Mouse (Mus musculus) myocyte (in vitro differentiated cells): ENCODE data around the gene Xlr3a. TPM values are rescaled to one million over a fixed set of nuclear protein-coding genes. Genes with fewer than 3 reads are reported as not detected.
"Not testable (repeated sequence)": the region's sequence is repeated elsewhere in the genome, so short reads cannot be mapped to it uniquely, and the experiment has no call there.

Experiments
- H3K27me3 ChIP-seq: one replicate; pipeline ENCODE4 v1.6.1; 2011; ENCODE audit not compliant: control insufficient read depth, insufficient read depth, insufficient read length
- H3K36me3 ChIP-seq: one replicate; pipeline ENCODE4 v1.6.1; 2011; ENCODE audit not compliant: control insufficient read depth, insufficient read depth
- H3K4me2 ChIP-seq: one replicate; pipeline ENCODE4 v1.6.1; 2011; ENCODE audit warnings: low read depth, control low read depth
- H3K4me3 ChIP-seq: one replicate; pipeline ENCODE4 v1.5.1; 2011; ENCODE audit warnings: mild to moderate bottlenecking, control low read depth, moderate library complexity
- H3K79me2 ChIP-seq: one replicate; pipeline ENCODE4 v1.6.1; 2011; ENCODE audit not compliant: control insufficient read depth, insufficient read depth
- H3ac ChIP-seq: one replicate; pipeline ENCODE4 v1.6.1; 2011; ENCODE audit not compliant: control insufficient read depth, insufficient read length
- MYOG ChIP-seq, 3 experiments: IDR thresholded peaks; one replicate each; pipeline ENCODE4 v1.6.1; 2011; ENCODE audit warnings: control low read depth in 2 of 3, low read depth in 2 of 3, mild to moderate bottlenecking in 2 of 3; ENCODE audit not compliant: insufficient read length in 2 of 3, control insufficient read depth in 1 of 3, insufficient read depth in 1 of 3
- REST ChIP-seq: IDR thresholded peaks from one replicate; pipeline ENCODE4 v1.6.1; 2011; ENCODE audit warnings: mild to moderate bottlenecking, control low read depth, moderate library complexity; ENCODE audit not compliant: insufficient read depth, insufficient read length
- polyA plus RNA-seq: library from polyadenylated mRNA; unstranded; fragments of >200 nt; fragmentation: generic; extraction: Trizol; gene quantifications from one replicate; pipeline ENCODE4 v1.2.1, GENCODE M21; 2012; ENCODE audit warnings: missing spikeins

Gene Xlr3a
- 1.9 TPM for polyA plus RNA-seq

- not testable (repeated sequence) for H3K4me2 ChIP-seq, H3ac ChIP-seq, H3K4me3 ChIP-seq, H3K36me3 ChIP-seq, H3K79me2 ChIP-seq, H3K27me3 ChIP-seq
Observed at GRCm38 (mm10) chrX:73096941-73097508, at the start of gene Xlr3a. Xlr3a (minus strand) TSS chrX:73097095.

DNA sequence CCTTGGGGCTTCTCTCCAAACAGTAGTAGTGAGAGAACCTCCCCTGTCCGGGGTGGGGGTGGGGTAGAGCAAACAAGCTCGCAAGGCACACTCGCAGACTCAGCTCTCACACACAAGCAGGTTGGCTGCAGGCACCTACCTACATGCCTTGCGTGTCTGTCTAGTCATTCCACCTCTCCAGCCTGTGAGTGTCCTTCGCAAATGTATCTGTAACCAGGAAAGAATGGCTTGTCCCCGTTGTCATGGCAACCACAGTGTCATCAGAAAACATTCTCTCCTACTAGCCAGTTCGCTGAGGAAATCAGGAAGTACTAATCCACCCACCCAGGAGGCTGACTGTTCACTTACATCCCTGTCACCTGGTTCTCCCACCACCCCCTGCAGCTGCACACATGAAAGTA lies 46.3 kb upstream of the Xlr3a start:
- H3K79me2 ChIP-seq, H3K27me3 ChIP-seq, H3K4me2 ChIP-seq, H3ac ChIP-seq, H3K36me3 ChIP-seq, H3K4me3 ChIP-seq: not testable (repeated sequence)

- H3K27me3 ChIP-seq, H3K4me3 ChIP-seq, H3K4me2 ChIP-seq, H3K79me2 ChIP-seq, H3K36me3 ChIP-seq, H3ac ChIP-seq: not testable (repeated sequence)
Observed at GRCm38 (mm10) chrX:73122859-73123829, 26.2 kb upstream of the Xlr3a start.

GRCm38 (mm10) chrX:73116747-73117146 lies 19.9 kb upstream of the Xlr3a start, which contains the start of gene Gm14685:
Gm14685 (plus strand) TSS chrX:73117047.
- H3K4me3 ChIP-seq, H3K4me2 ChIP-seq, H3K79me2 ChIP-seq, H3K36me3 ChIP-seq, H3K27me3 ChIP-seq, H3ac ChIP-seq: not testable (repeated sequence)

GRCm38 (mm10) chrX:73082267-73083055 lies 14.4 kb downstream of the Xlr3a start, which contains the start of gene Xlr4a:
Xlr4a (minus strand) TSS chrX:73082478.
- H3K27me3 ChIP-seq, H3K79me2 ChIP-seq, H3ac ChIP-seq, H3K4me2 ChIP-seq, H3K36me3 ChIP-seq, H3K4me3 ChIP-seq: not testable (repeated sequence)

DNA sequence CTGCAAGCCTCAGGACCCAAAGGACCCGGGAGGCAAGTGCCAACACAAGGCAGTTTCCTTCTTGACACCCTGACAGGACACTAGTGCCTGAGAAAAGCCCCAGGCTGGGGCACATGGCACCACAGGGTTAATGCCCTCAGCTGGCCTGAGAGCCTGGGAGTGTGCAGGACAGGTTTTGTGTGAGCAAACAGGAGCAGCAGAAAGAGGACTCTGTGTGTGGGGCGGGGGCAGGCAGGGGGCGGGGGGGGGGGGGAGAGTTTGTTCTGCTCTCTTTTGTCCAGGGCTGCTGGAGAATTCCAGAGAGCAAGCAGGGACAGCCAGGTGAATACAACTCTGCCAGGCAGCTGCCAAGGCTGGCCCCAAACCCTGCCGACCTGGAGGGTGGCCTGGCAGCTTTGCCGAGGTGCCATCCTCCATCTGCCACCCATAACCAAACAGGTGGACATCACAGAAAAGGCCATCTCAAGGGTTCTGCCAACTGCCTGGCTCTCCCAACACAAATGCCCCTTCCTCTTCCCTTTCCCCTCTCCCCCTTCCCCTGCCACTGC lies 30.1 kb downstream of the Xlr3a start:
- H3K36me3 ChIP-seq = not testable (repeated sequence)

GRCm38 (mm10) chrX:73064415-73064793 lies 32.5 kb downstream of the Xlr3a start, which contains the start of gene Pnma3:
Pnma3 (plus strand) TSS chrX:73064787.
- TF ChIP-seq MYOG (IDR thresholded peaks at IDR 0.05; ENCODE audit: control insufficient read depth in 1 of 3, insufficient read depth in 1 of 3, insufficient read length in 2 of 3, low read depth in 2 of 3) (no peak), REST (no peak)
- H3K79me2 ChIP-seq = no peaks in the 10 kb centered on the region
- H3K4me3 ChIP-seq = no peak within 1 kb of the TSS
- no peaks in the 10 kb centered on the region for H3K36me3 ChIP-seq
- H3K27me3 ChIP-seq = peaks cover 21% of the 10 kb centered on the region
- H3K4me2 ChIP-seq = no peak within 1 kb of the TSS
- H3ac ChIP-seq = no peak within 1 kb of the TSS

More for the DNA sequence above, 30.1 kb downstream of the Xlr3a start:
- H3K27me3 ChIP-seq = peaks cover 21% of the 10 kb centered on the region
- not testable (repeated sequence) for H3ac ChIP-seq, H3K4me2 ChIP-seq, H3K4me3 ChIP-seq, H3K79me2 ChIP-seq
